Mouse (Mus musculus) WW6 (cell line): ENCODE results near the gene Gm28038.

Experiments used
- DNase-seq: peaks from one replicate; pipeline ENCODE4 v3.0.0-alpha.2; 2013; ENCODE audit warnings: low read depth, low spot score

Gene Gm28038

GRCm38 (mm10) chr2:30285416-30286181, 4.8 kb downstream of the Gm28038 start:
- DNase-seq: no peak

GRCm38 (mm10) chr2:30286192-30287026, 5.6 kb downstream of the Gm28038 start, which contains the start of the genes Dolk and Nup188:
Gene Dolk (minus strand): TSS chr2:30286334.
Gene Nup188 (plus strand): TSS chr2:30286397.
- DNase-seq: peak; percentile 87

GRCm38 (mm10) chr2:30287027-30287373, 6.2 kb downstream of the Gm28038 start:
- no peak for DNase-seq

- no peak for DNase-seq
Observed at GRCm38 (mm10) chr2:30299525-30299924, 18.7 kb downstream of the Gm28038 start.

GRCm38 (mm10) chr2:30299966-30300365, 19.1 kb downstream of the Gm28038 start:
- no peak for DNase-seq

- no peak for DNase-seq
Observed at GRCm38 (mm10) chr2:30306087-30306486, 25.2 kb downstream of the Gm28038 start.

GRCm38 (mm10) chr2:30309351-30309750, 28.5 kb downstream of the Gm28038 start:
- DNase-seq: no peak

GRCm38 (mm10) chr2:30311481-30311880, 30.6 kb downstream of the Gm28038 start:
- DNase-seq: no peak

GRCm38 (mm10) chr2:30316136-30316535, 35.3 kb downstream of the Gm28038 start:
- DNase-seq: no peak

- DNase-seq: no peak
Observed at GRCm38 (mm10) chr2:30316955-30317354, 36.1 kb downstream of the Gm28038 start.

GRCm38 (mm10) chr2:30319260-30319659, 38.4 kb downstream of the Gm28038 start:
- DNase-seq: no peak

- DNase-seq: no peak
Observed at GRCm38 (mm10) chr2:30323111-30323510, 42.3 kb downstream of the Gm28038 start.

GRCm38 (mm10) chr2:30325296-30325695, 44.5 kb downstream of the Gm28038 start:
- DNase-seq: no peak

GRCm38 (mm10) chr2:30327276-30327675, 46.4 kb downstream of the Gm28038 start:
- no peak for DNase-seq

- DNase-seq: no peak
Observed at GRCm38 (mm10) chr2:30328791-30329190, 47.9 kb downstream of the Gm28038 start.

GRCm38 (mm10) chr2:30335324-30335723, 54.5 kb downstream of the Gm28038 start:
- DNase-seq: peak; percentile 55

GRCm38 (mm10) chr2:30336174-30336915, 55.5 kb downstream of the Gm28038 start:
- peak; percentile 26 for DNase-seq

- no peak for DNase-seq
Observed at GRCm38 (mm10) chr2:30337179-30337578, 56.3 kb downstream of the Gm28038 start.

- no peak for DNase-seq
Observed at GRCm38 (mm10) chr2:30342061-30342460, 61.2 kb downstream of the Gm28038 start.

- no peak for DNase-seq
Observed at GRCm38 (mm10) chr2:30342544-30342943, 61.7 kb downstream of the Gm28038 start.

- DNase-seq: no peak
Observed at GRCm38 (mm10) chr2:30343601-30344137, 62.8 kb downstream of the Gm28038 start.
